Mouse (Mus musculus): ENCODE results near the gene Ccdc86.

DNA sequence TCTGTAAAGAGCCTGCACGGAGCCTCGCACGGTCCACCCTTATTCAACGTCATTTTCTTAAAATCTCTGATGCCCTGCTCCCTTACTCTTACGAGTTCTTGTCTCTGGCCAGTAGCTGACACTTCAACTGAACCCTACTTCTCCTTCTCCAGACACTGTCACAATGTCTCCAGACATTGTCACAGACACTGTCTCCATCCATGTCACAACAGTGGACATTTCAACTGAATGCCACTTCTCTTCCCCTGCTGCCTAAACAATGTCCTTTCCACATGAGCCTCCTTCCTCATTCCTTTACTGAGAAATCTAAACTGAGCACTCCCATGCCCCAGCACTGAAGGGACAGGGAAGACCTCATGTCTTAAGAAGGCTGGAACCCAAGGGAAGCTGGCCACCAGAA is 1.8 kb downstream of the Ccdc86 start:
- TF ChIP-seq CTCF (IDR thresholded peaks at IDR 0.05; ENCODE audit: control insufficient read depth, insufficient read depth, insufficient read length) (no peak), USF1 (IDR thresholded peaks at IDR 0.05; ENCODE audit: low read depth) (no peak), CEBPB (IDR thresholded peaks at IDR 0.05; ENCODE audit: low read depth) (no peak), MYOG (IDR thresholded peaks at IDR 0.05; ENCODE audit: control insufficient read depth, extremely low read depth, insufficient read length) (no peak), MAX (IDR thresholded peaks at IDR 0.05) (no peak)

All from C2C12 (cell line).